8 mouse cellular contexts compared by ENCODE assay signal in the genomic region with DNA sequence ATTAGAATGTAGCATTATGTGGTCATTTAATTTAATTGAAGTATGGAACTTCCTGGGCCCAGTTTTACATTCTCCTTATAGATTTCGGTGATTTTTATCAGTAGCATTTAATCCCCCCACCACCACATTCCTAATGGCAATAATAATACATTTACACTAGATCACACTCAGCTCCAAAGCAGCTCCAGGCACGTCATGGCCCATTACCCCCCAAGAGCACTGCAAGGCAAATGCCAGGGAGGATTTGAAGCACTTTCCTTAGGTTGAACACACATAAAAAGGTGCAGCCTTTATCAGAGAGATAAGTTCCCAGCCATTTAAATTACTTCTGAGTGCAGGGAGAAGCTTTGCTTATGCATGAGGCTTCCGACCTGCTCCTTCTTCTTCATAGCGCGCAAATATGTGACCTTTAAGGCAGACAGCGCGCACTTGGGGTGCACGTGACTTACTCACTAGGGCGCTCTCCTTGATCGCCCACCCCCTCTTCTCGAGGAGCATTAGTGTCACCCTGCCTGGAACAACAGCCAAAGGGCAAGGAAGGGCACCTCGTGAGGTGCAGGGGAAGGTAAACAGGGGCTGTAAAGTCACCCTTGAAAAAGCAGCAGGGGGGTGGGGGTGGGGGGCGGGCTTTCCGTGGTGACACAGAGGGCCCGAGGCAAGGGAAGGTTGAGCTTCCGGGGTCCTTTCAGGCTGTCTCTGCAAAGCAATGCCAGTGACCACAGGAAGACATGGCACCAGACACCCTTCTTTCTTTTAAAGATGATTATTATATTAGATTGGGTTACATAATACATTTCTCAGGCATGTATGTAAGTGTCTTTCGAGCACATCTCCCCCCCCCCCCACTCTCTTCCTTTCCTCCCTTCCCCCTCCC.
DNase-seq lines count a peak whose midpoint lies in the region; ATAC-seq and TF ChIP-seq lines count a peak whose summit lies in the region.

No protein-coding gene starts in this region.

- no peak for ATAC-seq in heart, embryonic 16.5 days (replicated peaks; ENCODE audit: extremely low read depth, insufficient read depth, low FRiP score)
- ATAC-seq in forebrain, postnatal 0 days = peak; percentile 38; the same call in 1 of the 2 replicates
- no peak for ATAC-seq in stomach, embryonic 15.5 days (ENCODE audit: insufficient read depth, low FRiP score, low read depth)
- no peak for ATAC-seq in erythroblast, adult 5-6 weeks (replicated peaks; ENCODE audit: low FRiP score, poor library complexity, severe bottlenecking)

- peaks cover 4% of the 10 kb centered on the region for H3K4me1 ChIP-seq in heart, embryonic 16.5 days (ENCODE audit: control insufficient read depth, insufficient read depth, low read length)
- 0 out of 2 replicates have a peak, but pooled peaks cover 8% of the 10 kb centered on the region for H3K4me1 ChIP-seq in forebrain, postnatal 0 days (ENCODE audit: insufficient read depth)
- H3K4me1 ChIP-seq in stomach, embryonic 15.5 days = no peaks in the 10 kb centered on the region

- no peaks in the 10 kb centered on the region for H3K27me3 ChIP-seq in heart, embryonic 16.5 days (ENCODE audit: control insufficient read depth, insufficient read depth, low read length)
- H3K27me3 ChIP-seq in forebrain, postnatal 0 days (ENCODE audit: insufficient read depth, low read length) = no peaks in the 10 kb centered on the region
- H3K27me3 ChIP-seq in stomach, embryonic 15.5 days (replicated peaks) = no peaks in the 10 kb centered on the region

- peak overlapping the region; percentile 9; the same call in 1 of the 2 replicates for H3K9ac ChIP-seq in heart, embryonic 16.5 days (ENCODE audit: low read length)
- no peak overlapping the region for H3K9ac ChIP-seq in forebrain, postnatal 0 days
- H3K9ac ChIP-seq in stomach, embryonic 15.5 days = no peak overlapping the region

- intact Hi-C loops in heart, postnatal 25 days (cut with DNase I) = no loop called here

- no peak for DNase-seq in heart, postnatal 25 days (ENCODE audit: low spot score)
- DNase-seq in forebrain, postnatal 0 days = no peak
- peak; percentile 27 to 47 for DNase-seq in kidney, postnatal 25 days
- DNase-seq in spleen, postnatal 14 days (ENCODE audit: low spot score in 2 of 2) = no peak
- DNase-seq in urinary bladder, postnatal 25 days (ENCODE audit: low spot score) = no peak

- H3K4me2 ChIP-seq in heart, embryonic 16.5 days (ENCODE audit: low read depth, low read length) = peak overlapping the region; percentile 65
- peak overlapping the region; percentile 33 for H3K4me2 ChIP-seq in forebrain, postnatal 0 days (ENCODE audit: low read depth)
- H3K4me2 ChIP-seq in stomach, embryonic 15.5 days = peak overlapping the region; percentile 41

- no peaks in the 10 kb centered on the region for H3K36me3 ChIP-seq in heart, embryonic 16.5 days (ENCODE audit: control insufficient read depth, insufficient read depth)
- H3K36me3 ChIP-seq in forebrain, postnatal 0 days (ENCODE audit: insufficient read depth) = no peaks in the 10 kb centered on the region
- H3K36me3 ChIP-seq in stomach, embryonic 15.5 days = no peaks in the 10 kb centered on the region

- H3K9me3 ChIP-seq in heart, embryonic 16.5 days (replicated peaks; ENCODE audit: control insufficient read depth, low read length) = no peaks in the 10 kb centered on the region
- no peaks in the 10 kb centered on the region for H3K9me3 ChIP-seq in forebrain, postnatal 0 days (ENCODE audit: low read length)
- H3K9me3 ChIP-seq in stomach, embryonic 15.5 days = no peaks in the 10 kb centered on the region

- WGBS in heart, embryonic 16.5 days = 20% methylated on average over 17 of the region's 17 CpGs
- WGBS in forebrain, postnatal 0 days = 29% methylated on average over 17 of the region's 17 CpGs
- WGBS in stomach, embryonic 15.5 days = 22% methylated on average over 17 of the region's 17 CpGs

- TF ChIP-seq CTCF in forebrain, postnatal 0 days (IDR thresholded peaks at IDR 0.05; ENCODE audit: low read depth) = no peak

- H3K4me3 ChIP-seq in heart, embryonic 16.5 days (ENCODE audit: low read length) = peak overlapping the region; percentile 28
- H3K4me3 ChIP-seq in forebrain, postnatal 0 days (ENCODE audit: low read depth, low read length) = no peak overlapping the region
- no peak overlapping the region for H3K4me3 ChIP-seq in stomach, embryonic 15.5 days (replicated peaks)

- H3K27ac ChIP-seq in heart, embryonic 16.5 days (ENCODE audit: low read length) = no peak overlapping the region
- H3K27ac ChIP-seq in forebrain, postnatal 0 days (ENCODE audit: low read depth, low read length) = 0 out of 2 replicates have a peak overlapping the region, but pooled peaks have one; percentile 4
- no peak overlapping the region for H3K27ac ChIP-seq in stomach, embryonic 15.5 days

Comparison
In these comparisons a context has a peak if more than half of its experiments do, and no peak if none do; other contexts are left out.
1. DNase-seq: peak in kidney, postnatal 25 days (2 of 2); none in heart, postnatal 25 days (single experiment), forebrain, postnatal 0 days (single experiment), spleen, postnatal 14 days (0 of 2) and urinary bladder, postnatal 25 days (single experiment).
2. Peak in every context shown above with its lines, with median percentiles within 50 percentile points of each other: H3K4me2 ChIP-seq.